Mouse (Mus musculus) retina, postnatal 1 day (tissue): ENCODE measurements around the gene Asic3.

Experiments used
- DNase-seq: peaks from one replicate; pipeline ENCODE4 v3.0.0-alpha.2; 2012

Asic3 gene

GRCm38 (mm10) chr5:24453283-24453984 lies 40.2 kb downstream of the Asic3 start:
- peak; percentile 84 for DNase-seq

GRCm38 (mm10) chr5:24453985-24454303 lies 40.8 kb downstream of the Asic3 start:
- no peak for DNase-seq

- DNase-seq = no peak
Measured at GRCm38 (mm10) chr5:24455076-24455475, 41.9 kb downstream of the Asic3 start.

- DNase-seq = no peak
Measured at GRCm38 (mm10) chr5:24455613-24456012, 42.4 kb downstream of the Asic3 start.

GRCm38 (mm10) chr5:24466762-24467161 lies 53.6 kb downstream of the Asic3 start:
- DNase-seq = peak; percentile 57
